Mouse (Mus musculus) ES-Bruce4 (cell line): Measurements from ENCODE around the gene Pax2.

ENCODE experiments used
- CTCF ChIP-seq: IDR thresholded peaks from one replicate; pipeline ENCODE4 v1.8.1; 2011; ENCODE audit warnings: low read depth, low read length
- EP300 ChIP-seq: IDR thresholded peaks from 2 replicates; pipeline ENCODE4 v1.6.1; 2011; ENCODE audit warnings: low read depth, low read length; ENCODE audit not compliant: insufficient read depth
- POLR2A ChIP-seq: IDR thresholded peaks from one replicate; pipeline ENCODE4 v1.8.1; 2011; ENCODE audit warnings: low read length; ENCODE audit not compliant: insufficient read depth

DNA sequence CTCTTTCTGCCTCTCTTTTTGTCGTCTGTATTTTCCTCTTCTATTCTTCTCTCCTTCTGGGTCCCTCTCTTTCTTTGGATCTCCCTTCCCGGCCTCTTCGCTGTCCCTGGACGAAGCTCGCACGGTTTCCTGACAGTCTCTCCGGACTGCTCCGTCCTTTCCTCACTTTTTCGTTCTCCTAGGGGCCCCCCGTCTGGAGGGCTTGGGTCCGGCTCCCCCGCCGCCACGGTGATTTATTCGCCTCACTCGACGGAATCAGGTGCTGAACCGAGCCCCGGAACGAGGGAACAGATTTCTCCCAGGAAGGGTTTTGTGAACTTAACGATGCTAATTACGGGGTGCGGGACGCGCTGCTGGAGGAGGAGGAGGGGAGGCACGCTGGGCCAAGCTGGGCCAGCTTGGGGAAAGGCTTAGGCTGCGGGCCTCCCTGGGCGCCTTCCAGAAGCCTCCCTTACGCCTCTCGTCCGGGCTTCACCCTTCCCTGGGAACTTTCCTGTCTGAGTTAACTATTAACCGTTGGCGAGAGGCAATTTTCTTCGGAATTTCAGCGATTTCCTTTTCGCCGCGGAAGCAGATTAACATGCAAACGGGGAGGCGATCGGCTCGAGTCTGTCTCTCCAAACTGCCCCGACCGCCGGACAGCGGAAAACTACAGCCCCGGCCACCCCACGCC lies 14.6 kb upstream of the Pax2 start:
- TF ChIP-seq CTCF (no peak), POLR2A (no peak), EP300 (no peak)
